Mouse (Mus musculus) thymus, adult 2 months (tissue): ENCODE data around the gene Usp42.

ENCODE experiments used
- CTCF ChIP-seq: fragments of 200-500 bp; IDR thresholded peaks from 2 replicates; pipeline ENCODE4 v1.5.1; 2012; ENCODE audit warnings: mild to moderate bottlenecking, control low read depth, low read length, moderate library complexity, borderline replicate concordance; ENCODE audit not compliant: control insufficient read depth, poor library complexity, insufficient read depth; ENCODE audit errors: extremely low read depth
- POLR2A ChIP-seq: fragments of 200-500 bp; IDR thresholded peaks from 2 replicates; pipeline ENCODE4 v1.6.1; 2012; ENCODE audit warnings: mild to moderate bottlenecking, low read length, control low read depth, moderate library complexity; ENCODE audit not compliant: control insufficient read depth, poor library complexity, insufficient read depth; ENCODE audit errors: extremely low read depth

GRCm38 (mm10) chr5:143749630-143750208 is 17.6 kb upstream of the Usp42 start:
- TF ChIP-seq POLR2A (no peak), CTCF (no peak)
